Mouse (Mus musculus): ENCODE results near the gene Casc3.

GRCm38 (mm10) chr11:98789824-98790223 is 14.9 kb upstream of the Casc3 start:
- no peak for TF ChIP-seq CTCF (IDR thresholded peaks at IDR 0.05; ENCODE audit: extremely low read depth, insufficient read depth, insufficient read length, insufficient replicate concordance)
- no peak for TF ChIP-seq POLR2A (IDR thresholded peaks at IDR 0.05; ENCODE audit: low read depth, low read length)

Data from spleen, adult 2 months (tissue).